Mouse (Mus musculus) stomach, postnatal 0 days (tissue): ENCODE measurements around the gene Alkbh5. TPM values are rescaled to one million over a fixed set of nuclear protein-coding genes. Genes with fewer than 3 reads are reported as not detected.

Experiments
- ATAC-seq: fragments of 200-750 bp; cut with Nextera tagmentation; 2 replicates; pipeline ENCODE4 v1.8.0; 2017; ENCODE audit not compliant: low FRiP score, low TSS enrichment
- DNase-seq: peaks from one replicate; pipeline ENCODE4 v3.0.0-alpha.2; 2016; ENCODE audit warnings: low spot score
- H3K27ac ChIP-seq: fragments of 300-500 bp; sonication (generic); replicated peaks from 2 replicates; pipeline ENCODE4 v1.5.1; 2014; ENCODE audit warnings: mild to moderate bottlenecking, control low read depth
- H3K27me3 ChIP-seq: fragments of 300-500 bp; sonication (generic); 2 replicates; pipeline ENCODE4 v1.6.1; 2014; ENCODE audit warnings: low read length; ENCODE audit not compliant: control insufficient read depth, insufficient read depth
- H3K36me3 ChIP-seq: fragments of 300-500 bp; sonication (generic); 2 replicates; pipeline ENCODE4 v1.6.1; 2014; ENCODE audit warnings: low read length, mixed read lengths; ENCODE audit not compliant: control insufficient read depth, insufficient read depth
- H3K4me1 ChIP-seq: fragments of 300-500 bp; sonication (generic); replicated peaks from 2 replicates; pipeline ENCODE4 v1.6.1; 2014; ENCODE audit warnings: antibody characterized with exemption; ENCODE audit not compliant: control insufficient read depth, insufficient read depth
- H3K4me2 ChIP-seq: fragments of 300-500 bp; sonication (generic); replicated peaks from 2 replicates; pipeline ENCODE4 v1.6.1; 2014; ENCODE audit warnings: low read depth, mild to moderate bottlenecking, control low read depth, moderate library complexity
- H3K4me3 ChIP-seq: fragments of 300-500 bp; sonication (generic); 2 replicates; pipeline ENCODE4 v1.5.1; 2014; ENCODE audit warnings: low read depth, low read length, control low read depth
- H3K9ac ChIP-seq: fragments of 300-500 bp; sonication (generic); 2 replicates; pipeline ENCODE4 v1.6.1; 2014; ENCODE audit warnings: mild to moderate bottlenecking, low read length, control low read depth, mixed read lengths
- H3K9me3 ChIP-seq: fragments of 300-500 bp; sonication (generic); 2 replicates; pipeline ENCODE4 v1.6.1; 2016; ENCODE audit warnings: low read length; ENCODE audit not compliant: control insufficient read depth
- CTCF ChIP-seq: IDR thresholded peaks from 2 replicates; pipeline ENCODE4 v1.5.1; 2016; ENCODE audit warnings: antibody characterized with exemption, low read depth, mild to moderate bottlenecking, moderate library complexity
- EP300 ChIP-seq: optimal IDR thresholded peaks from 2 replicates; pipeline ENCODE3; 2016; ENCODE audit warnings: antibody characterized with exemption
- WGBS: fragments of 180-500 bp; shearing (Covaris S2); extraction: QIAGEN DNeasy Blood & Tissue Kit; methylation state at CpG from one replicate; pipeline ENCODE4 v1.1.7; 2014; 5-methylcytosine and 5-hydroxymethylcytosine counted together
- polyA plus RNA-seq: library from polyadenylated mRNA; unstranded; fragments of >200 nt; fragmentation: Nextera tagmentation; extraction: Ambion mirVana; gene quantifications from 2 replicates; pipeline ENCODE4 v1.2.1, GENCODE M21; 2015

The Alkbh5 gene
- 25.7 and 26.3 TPM in 2 replicates for polyA plus RNA-seq

DNA sequence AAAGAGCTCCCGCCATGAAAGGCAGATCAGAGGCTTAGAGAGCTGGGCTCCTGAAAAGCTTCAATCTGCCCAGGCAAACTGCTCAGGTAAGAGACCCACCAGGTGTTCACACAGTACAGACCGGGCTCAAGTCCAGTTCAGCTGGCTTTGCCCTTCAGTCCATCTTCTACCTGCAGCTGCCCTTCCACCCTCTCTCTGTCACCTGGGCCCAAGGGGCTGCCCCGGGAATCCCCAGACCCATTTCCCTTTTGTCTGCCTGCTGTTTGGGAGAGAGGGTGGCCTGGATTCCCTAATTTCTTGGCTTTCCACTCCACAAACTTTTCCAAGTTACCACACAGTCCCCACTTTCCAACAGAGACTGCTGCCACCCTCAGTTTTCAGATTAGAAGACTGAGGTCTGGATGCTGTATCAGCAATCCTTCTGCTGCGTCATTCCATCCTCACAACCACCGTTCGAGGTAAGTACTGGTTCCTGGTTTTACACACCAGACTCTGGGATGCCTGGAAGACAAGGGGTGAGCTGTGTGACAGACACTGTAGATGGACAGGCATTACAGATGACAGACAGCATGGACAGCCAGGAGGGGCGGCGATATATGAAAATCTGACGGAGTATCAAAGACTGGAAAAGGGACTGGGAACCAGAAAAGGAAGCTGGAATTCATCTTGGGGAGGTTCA lies at the start of gene Alkbh5:
Alkbh5 (plus strand) TSS at position 202 of the 679 bp plus-strand sequence.
- H3K27me3 ChIP-seq: no peaks in the 10 kb centered on the region
- DNase-seq (peak; percentile 33), ATAC-seq (no peak)
- peak within 1 kb of the TSS; percentile 93 for H3K4me2 ChIP-seq
- peak within 1 kb of the TSS; percentile 96 for H3K9ac ChIP-seq
- H3K4me3 ChIP-seq: peak within 1 kb of the TSS; percentile 95
- H3K9me3 ChIP-seq: no peaks in the 10 kb centered on the region
- no peaks in the 10 kb centered on the region for H3K36me3 ChIP-seq
- H3K27ac ChIP-seq: peak within 1 kb of the TSS; percentile 99
- peaks cover 8% of the 10 kb centered on the region for H3K4me1 ChIP-seq
- peak; percentile 7; the same call in 1 of the 2 replicates for TF ChIP-seq CTCF
- no peak for TF ChIP-seq EP300
- WGBS: 13% methylated on average over 9 of the region's 9 CpGs

GRCm38 (mm10) chr11:60492726-60493125 lies 43.5 kb upstream of the Alkbh5 start:
- Histone ChIP-seq H3K4me2 (no peak overlapping the region), H3K9ac (no peak overlapping the region), H3K4me3 (no peak overlapping the region), H3K27me3 (no peaks in the 10 kb centered on the region), H3K36me3 (no peaks in the 10 kb centered on the region), H3K4me1 (no peaks in the 10 kb centered on the region), H3K27ac (no peak overlapping the region), H3K9me3 (no peaks in the 10 kb centered on the region)
- TF ChIP-seq CTCF (no peak), EP300 (no peak)
- 79% methylated on average over 5 of the region's 5 CpGs for WGBS
- ATAC-seq: no peak
- DNase-seq: no peak

DNA sequence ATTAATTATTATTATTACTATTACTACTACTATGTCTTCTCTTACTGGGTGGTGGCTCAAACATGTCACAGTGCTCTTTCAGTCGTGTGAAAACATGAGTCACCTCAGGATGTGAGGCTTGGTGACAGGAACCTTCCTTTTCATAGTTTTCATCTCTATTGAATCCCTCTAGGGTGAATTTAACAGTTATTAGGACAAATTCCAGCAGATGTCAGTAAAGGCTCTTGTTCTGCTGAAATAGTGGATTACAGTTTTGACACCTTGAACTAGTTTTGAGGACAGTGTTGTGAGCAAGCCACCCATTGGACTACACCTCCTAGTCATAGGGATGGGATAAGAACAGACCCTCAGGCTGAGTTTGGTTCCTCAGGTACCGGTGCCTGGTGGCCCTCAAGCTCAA lies 40.5 kb upstream of the Alkbh5 start:
- Histone ChIP-seq H3K36me3 (no peaks in the 10 kb centered on the region), H3K27ac (no peak overlapping the region), H3K4me3 (no peak overlapping the region), H3K9ac (no peak overlapping the region), H3K9me3 (no peaks in the 10 kb centered on the region), H3K27me3 (no peaks in the 10 kb centered on the region), H3K4me2 (no peak overlapping the region), H3K4me1 (no peaks in the 10 kb centered on the region)
- DNase-seq: no peak
- ATAC-seq: no peak
- TF ChIP-seq CTCF (peak; percentile 44), EP300 (no peak)
- WGBS: 51% methylated on average over 2 of the region's 2 CpGs

DNA sequence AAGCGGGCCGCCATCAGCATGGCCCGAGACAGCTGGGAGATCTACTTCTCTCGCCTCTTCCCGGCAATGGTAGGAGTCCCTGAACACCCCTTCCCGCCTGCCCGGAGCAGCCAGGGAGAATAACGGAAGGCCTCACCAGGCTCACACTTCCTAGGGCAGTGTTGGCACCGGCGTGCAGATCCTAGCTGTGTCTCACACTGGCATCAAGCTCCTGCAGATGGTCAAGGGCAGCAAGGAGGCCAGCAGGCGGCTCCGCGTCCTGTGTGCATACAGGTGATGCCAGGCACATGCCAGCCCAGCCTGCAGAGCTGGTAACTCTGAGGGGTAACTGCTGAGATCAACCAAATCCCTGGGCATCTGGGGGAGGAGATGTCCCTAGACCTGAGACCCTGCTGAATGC lies 28.9 kb upstream of the Alkbh5 start:
- 86% methylated on average over 13 of the region's 13 CpGs for WGBS

DNA sequence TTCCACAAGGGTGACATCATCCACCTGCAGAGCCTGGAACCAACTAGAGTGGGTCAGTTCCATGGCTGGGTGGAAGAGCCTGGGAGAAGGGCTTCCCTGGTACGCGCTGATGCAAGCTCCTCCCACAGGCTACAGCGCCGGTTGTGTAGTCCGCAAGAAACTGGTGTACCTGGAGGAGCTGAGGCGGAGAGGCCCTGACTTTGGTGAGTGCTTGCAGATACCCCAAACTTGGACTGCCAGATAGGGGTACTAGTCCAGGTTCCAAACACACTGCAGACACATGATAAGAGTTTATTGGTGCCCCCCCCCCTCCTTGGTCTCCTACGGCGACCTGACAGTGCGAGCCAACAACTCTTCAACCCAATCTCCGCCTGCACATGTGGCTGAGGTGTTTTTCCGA lies 27.2 kb upstream of the Alkbh5 start:
- H3K36me3 ChIP-seq: no peaks in the 10 kb centered on the region
- H3K4me2 ChIP-seq: peak overlapping the region; percentile 65
- 3% methylated on average over 11 of the region's 11 CpGs for WGBS
- no peak for TF ChIP-seq EP300
- TF ChIP-seq CTCF: no peak
- H3K27ac ChIP-seq: no peak overlapping the region
- H3K9me3 ChIP-seq: no peaks in the 10 kb centered on the region
- H3K9ac ChIP-seq: peak overlapping the region; percentile 43
- ATAC-seq: peak; percentile 51; the same call in 1 of the 2 replicates
- peak overlapping the region; percentile 26 for H3K4me3 ChIP-seq
- DNase-seq: peak; percentile 33
- H3K27me3 ChIP-seq: no peaks in the 10 kb centered on the region
- H3K4me1 ChIP-seq: no peaks in the 10 kb centered on the region

More for the DNA sequence above, 28.9 kb upstream of the Alkbh5 start:
- TF ChIP-seq CTCF (no peak), EP300 (no peak)
- H3K4me2 ChIP-seq: no peak overlapping the region
- H3K36me3 ChIP-seq: no peaks in the 10 kb centered on the region
- H3K4me3 ChIP-seq: no peak overlapping the region
- DNase-seq (no peak), ATAC-seq (no peak)
- H3K4me1 ChIP-seq: no peaks in the 10 kb centered on the region
- no peak overlapping the region for H3K9ac ChIP-seq
- H3K27me3 ChIP-seq: no peaks in the 10 kb centered on the region
- no peaks in the 10 kb centered on the region for H3K9me3 ChIP-seq
- H3K27ac ChIP-seq: no peak overlapping the region

- ATAC-seq (peak; percentile 67), DNase-seq (peak; percentile 62)
- TF ChIP-seq CTCF (no peak), EP300 (no peak)
- Histone ChIP-seq H3K9me3 (no peaks in the 10 kb centered on the region), H3K4me2 (peak overlapping the region; percentile 65), H3K4me1 (no peaks in the 10 kb centered on the region), H3K9ac (peak overlapping the region; percentile 43), H3K27ac (no peak overlapping the region), H3K36me3 (no peaks in the 10 kb centered on the region), H3K27me3 (no peaks in the 10 kb centered on the region), H3K4me3 (peak overlapping the region; percentile 26)
- WGBS: 1% methylated on average over 25 of the region's 25 CpGs
Measured at GRCm38 (mm10) chr11:60509500-60509899, 26.7 kb upstream of the Alkbh5 start.
